Mouse (Mus musculus): Measurements from ENCODE around the gene Tdrd6. TPM values are rescaled to one million over a fixed set of nuclear protein-coding genes. Genes with fewer than 3 reads are reported as not detected.

Gene Tdrd6
- polyA plus RNA-seq, 1 experiment from 2014 or later, result 0.04 TPM

DNA sequence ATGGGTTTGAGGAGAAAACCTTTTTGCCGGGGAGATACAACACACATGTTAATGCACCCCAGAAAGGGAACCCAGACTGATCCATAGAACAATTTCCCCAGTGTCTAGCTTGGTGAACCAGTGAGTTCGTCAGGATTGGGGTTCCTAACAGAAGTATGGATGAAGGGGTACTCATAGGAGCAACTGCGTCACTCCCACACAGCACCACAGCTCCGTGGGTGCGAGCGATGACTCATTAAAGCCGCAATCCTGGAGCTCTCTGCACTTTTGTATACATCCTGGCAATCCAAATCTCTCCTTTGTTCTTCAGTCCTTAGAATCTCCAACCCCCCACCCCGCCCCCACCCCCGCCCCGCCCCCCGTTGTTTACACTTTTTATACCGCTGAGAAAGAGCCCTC lies 62.5 kb downstream of the Tdrd6 start:
- H3K36me3 ChIP-seq (ENCODE audit: control insufficient read depth, insufficient read depth, low read length), result no peaks in the 10 kb centered on the region
- H3K4me2 ChIP-seq (ENCODE audit: low read length), result peak overlapping the region; percentile 91
- peak overlapping the region; percentile 71 for H3K9ac ChIP-seq (ENCODE audit: low read length)
- no peaks in the 10 kb centered on the region for H3K27me3 ChIP-seq (ENCODE audit: control insufficient read depth, insufficient read depth, low read length)
- H3K4me3 ChIP-seq (ENCODE audit: control insufficient read depth in 1 of 2, insufficient read depth in 1 of 2, low read depth in 1 of 2, low read length in 2 of 2), result peak overlapping the region; percentile 55 to 60; a peak in 3 of 4 replicates
- peaks cover 2% of the 10 kb centered on the region; the same call in 1 of the 2 replicates for H3K9me3 ChIP-seq (ENCODE audit: control insufficient read depth, low read length)
- no peak for ATAC-seq (ENCODE audit: insufficient number of reproducible peaks, insufficient read depth, low FRiP score, low read depth)
- WGBS, result 15% methylated on average over 12 of the region's 12 CpGs
- H3K4me1 ChIP-seq (ENCODE audit: control insufficient read depth in 2 of 2, insufficient read depth in 2 of 2, low read length in 2 of 2), result peaks cover 5 to 6% of the 10 kb centered on the region in 2 experiments; a peak in 3 of 4 replicates
- no peak overlapping the region for H3K27ac ChIP-seq (replicated peaks in 1 of 2; ENCODE audit: control insufficient read depth in 1 of 2, insufficient read depth in 1 of 2, low read depth in 2 of 2, low read length in 2 of 2)

Other genes with a start within 250 kb of the Tdrd6 start
- not detected in 2 replicates for gene Mep1a, start 127.5 kb downstream of the Tdrd6 start, polyA plus RNA-seq (2014; fragmentation: Nextera tagmentation; extraction: Ambion mirVana)
- 0.26 TPM in 1 of 2 replicates, not detected in the other for gene Ankrd66, start 86.7 kb downstream of the Tdrd6 start, polyA plus RNA-seq (2014; fragmentation: Nextera tagmentation; extraction: Ambion mirVana)
- gene Pla2g7, start 62.2 kb downstream of the Tdrd6 start, polyA plus RNA-seq (2014; fragmentation: Nextera tagmentation; extraction: Ambion mirVana), result 19.2 and 20.5 TPM in 2 replicates
- gene Slc25a27, start 36.9 kb upstream of the Tdrd6 start, polyA plus RNA-seq (2014; fragmentation: Nextera tagmentation; extraction: Ambion mirVana), result 14.2 and 15.7 TPM in 2 replicates
- gene Cyp39a1, start 37.1 kb upstream of the Tdrd6 start, polyA plus RNA-seq (2014; fragmentation: Nextera tagmentation; extraction: Ambion mirVana), result 48.7 and 51.5 TPM in 2 replicates
- 53.3 and 57.7 TPM in 2 replicates for gene Rcan2, start 171.1 kb upstream of the Tdrd6 start, polyA plus RNA-seq (2014; fragmentation: Nextera tagmentation; extraction: Ambion mirVana)